Mouse (Mus musculus): Measurements from ENCODE around the gene Nme8. TPM values are rescaled to one million over a fixed set of nuclear protein-coding genes. Genes with fewer than 3 reads are reported as not detected.

Gene Nme8
- total and polyA plus RNA-seq, 3 experiments: not detected

DNA sequence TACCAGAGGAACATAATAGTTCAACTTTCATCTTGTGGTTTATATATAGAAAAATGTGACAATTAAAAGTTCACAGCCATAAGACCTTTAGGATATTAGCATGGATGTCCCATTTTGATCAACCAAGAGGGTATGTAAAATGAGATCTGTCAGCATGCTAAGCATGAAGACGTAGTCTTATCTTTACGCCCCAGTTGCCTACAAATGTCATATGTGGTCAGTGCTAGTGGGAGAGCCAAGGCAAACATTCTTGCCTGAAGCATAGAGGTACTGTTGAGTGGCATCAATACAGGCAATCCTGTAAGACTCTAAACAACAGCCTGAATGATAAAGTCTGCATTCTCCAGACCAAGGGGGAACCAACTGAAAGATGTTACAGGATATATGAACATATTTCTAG is 45.2 kb downstream of the Nme8 start:
- in situ Hi-C loops (cut with MboI; ENCODE audit: low pct_ligation_motif_present, low pct_unique_long_range_greater_than_20kb, low sequenced_read_pairs) (no loop called here), dilution Hi-C loops (cut with MboI; ENCODE audit: extremely low pct_ligation_motif_present, extremely low pct_unique_long_range_greater_than_20kb, low sequenced_read_pairs) (no loop called here)
- no peak overlapping the region for H3K9ac ChIP-seq (ENCODE audit: insufficient read depth, low read depth)
- no peak overlapping the region for H3K4me2 ChIP-seq (ENCODE audit: insufficient read depth, low read depth, poor library complexity, severe bottlenecking)
- TF ChIP-seq JUND (conservative IDR thresholded peaks at IDR 0.05; ENCODE audit: low read depth, low read length) (no peak), POLR2AphosphoS2 (IDR thresholded peaks at IDR 0.05; ENCODE audit: low read depth, low read length) (no peak), MYC (IDR thresholded peaks at IDR 0.05; ENCODE audit: low read depth, low read length) (no peak), POLR2A (IDR thresholded peaks at IDR 0.05; ENCODE audit: low read depth, low read length) (no peak), ZKSCAN1 (IDR thresholded peaks at IDR 0.05; ENCODE audit: borderline replicate concordance, low read depth, low read length) (no peak), E2F4 (IDR thresholded peaks at IDR 0.05; ENCODE audit: insufficient replicate concordance, low read depth, low read length) (no peak), ELF1 (IDR thresholded peaks at IDR 0.05; ENCODE audit: low read depth, low read length) (no peak), EP300 (IDR thresholded peaks at IDR 0.05; ENCODE audit: low read length) (no peak), JUN (IDR thresholded peaks at IDR 0.05; ENCODE audit: insufficient read depth, low read depth, low read length) (no peak), UBTF (IDR thresholded peaks at IDR 0.05; ENCODE audit: low read depth, low read length) (no peak), USF2 (conservative IDR thresholded peaks at IDR 0.05; ENCODE audit: low read depth, low read length) (no peak), SIN3A (IDR thresholded peaks at IDR 0.05; ENCODE audit: low read length) (no peak)
- no peaks in the 10 kb centered on the region for H3K4me1 ChIP-seq (ENCODE audit: control insufficient read depth in 1 of 2, insufficient read depth in 2 of 2)
- H3K36me3 ChIP-seq (replicated peaks in 1 of 2; ENCODE audit: control insufficient read depth in 1 of 2, insufficient read depth in 1 of 2, low read length in 1 of 2): no peaks in the 10 kb centered on the region
- H3K27me3 ChIP-seq (replicated peaks): no peaks in the 10 kb centered on the region
- DNase-seq (ENCODE audit: extremely low read depth): no peak
- no peak overlapping the region for H3K4me3 ChIP-seq (replicated peaks in 1 of 3; ENCODE audit: low read depth in 2 of 3, low read length in 2 of 3, poor library complexity in 1 of 3)
- no peaks in the 10 kb centered on the region for H3K79me2 ChIP-seq (replicated peaks; ENCODE audit: control insufficient read depth, extremely low read depth, insufficient read depth, poor library complexity, severe bottlenecking)
- no peak overlapping the region for H3K27ac ChIP-seq (ENCODE audit: insufficient read depth, low read depth)
- no peaks in the 10 kb centered on the region for H3K9me3 ChIP-seq (replicated peaks; ENCODE audit: low read length)

DNA sequence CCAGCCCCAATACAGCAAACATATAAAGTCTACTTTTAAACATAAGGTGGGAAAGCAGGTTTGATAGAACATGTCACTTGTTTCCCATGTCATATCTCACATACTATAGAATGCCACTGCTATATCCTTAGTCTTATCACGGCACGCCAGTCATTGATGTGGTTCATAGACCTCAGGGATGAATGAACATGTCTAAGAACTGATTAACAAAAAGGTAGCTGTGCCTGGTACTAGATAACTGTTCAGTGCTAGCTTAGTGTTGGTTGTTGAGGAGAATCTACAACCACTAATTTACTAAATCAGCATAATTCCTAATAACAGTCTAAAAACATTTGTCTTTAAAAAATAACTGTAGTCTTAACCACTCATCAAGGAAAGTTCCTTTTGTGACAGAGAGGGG is 47.8 kb downstream of the Nme8 start:
- no peaks in the 10 kb centered on the region for H3K9me3 ChIP-seq (replicated peaks; ENCODE audit: low read length)
- TF ChIP-seq TBP (conservative IDR thresholded peaks at IDR 0.05; ENCODE audit: low read depth, low read length) (no peak), JUND (conservative IDR thresholded peaks at IDR 0.05; ENCODE audit: low read depth, low read length) (no peak)
- in situ Hi-C loops (cut with MboI; ENCODE audit: low pct_ligation_motif_present, low pct_unique_long_range_greater_than_20kb, low sequenced_read_pairs) (loop anchor here (25.0 kb wide), 1 partner anchor 488 kb away; no protein-coding TSS in a partner anchor), dilution Hi-C loops (cut with MboI; ENCODE audit: extremely low pct_ligation_motif_present, extremely low pct_unique_long_range_greater_than_20kb, low sequenced_read_pairs) (no loop called here)
- no peaks in the 10 kb centered on the region for H3K79me2 ChIP-seq (replicated peaks; ENCODE audit: control insufficient read depth, extremely low read depth, insufficient read depth, poor library complexity, severe bottlenecking)
- H3K4me3 ChIP-seq (replicated peaks in 1 of 3; ENCODE audit: low read depth in 2 of 3, low read length in 2 of 3, poor library complexity in 1 of 3): no peak overlapping the region
- H3K27me3 ChIP-seq (replicated peaks): no peaks in the 10 kb centered on the region
- H3K27ac ChIP-seq (ENCODE audit: insufficient read depth, low read depth): no peak overlapping the region
- no peaks in the 10 kb centered on the region for H3K4me1 ChIP-seq (ENCODE audit: control insufficient read depth in 1 of 2, insufficient read depth in 2 of 2)
- no peak for DNase-seq (ENCODE audit: extremely low read depth)
- no peak overlapping the region for H3K4me2 ChIP-seq (ENCODE audit: insufficient read depth, low read depth, poor library complexity, severe bottlenecking)
- H3K36me3 ChIP-seq (replicated peaks in 1 of 2; ENCODE audit: control insufficient read depth in 1 of 2, insufficient read depth in 1 of 2, low read length in 1 of 2): no peaks in the 10 kb centered on the region
- H3K9ac ChIP-seq (ENCODE audit: insufficient read depth, low read depth): no peak overlapping the region

- dilution Hi-C loops (cut with MboI; ENCODE audit: extremely low pct_ligation_motif_present, extremely low pct_unique_long_range_greater_than_20kb, low sequenced_read_pairs) (no loop called here), in situ Hi-C loops (cut with MboI; ENCODE audit: low pct_ligation_motif_present, low pct_unique_long_range_greater_than_20kb, low sequenced_read_pairs) (loop anchor here (25.0 kb wide), 1 partner anchor 482 kb away; no protein-coding TSS in a partner anchor)
- TF ChIP-seq TBP (conservative IDR thresholded peaks at IDR 0.05; ENCODE audit: low read depth, low read length): no peak
- peak in 1 of 2 experiments; percentile 55; a peak in 2 of 4 replicates for TF ChIP-seq CTCF (conservative IDR thresholded peaks at IDR 0.05 in 1 of 2, IDR thresholded peaks at IDR 0.05 in 1 of 2; ENCODE audit: low read depth in 2 of 2, low read length in 2 of 2)
- TF ChIP-seq RAD21 (IDR thresholded peaks at IDR 0.05; ENCODE audit: low read depth, low read length): peak; percentile 43
- TF ChIP-seq SMC3 (IDR thresholded peaks at IDR 0.05; ENCODE audit: low read depth, low read length): peak; percentile 50
- TF ChIP-seq CHD2 (IDR thresholded peaks at IDR 0.05; ENCODE audit: low read length): no peak
- Histone ChIP-seq H3K27ac (ENCODE audit: insufficient read depth, low read depth) (no peak overlapping the region), H3K27me3 (replicated peaks) (no peaks in the 10 kb centered on the region), H3K79me2 (replicated peaks; ENCODE audit: control insufficient read depth, extremely low read depth, insufficient read depth, poor library complexity, severe bottlenecking) (no peaks in the 10 kb centered on the region), H3K9ac (ENCODE audit: insufficient read depth, low read depth) (no peak overlapping the region), H3K36me3 (replicated peaks in 1 of 2; ENCODE audit: control insufficient read depth in 1 of 2, insufficient read depth in 1 of 2, low read length in 1 of 2) (no peaks in the 10 kb centered on the region), H3K4me3 (replicated peaks in 1 of 3; ENCODE audit: low read depth in 2 of 3, low read length in 2 of 3, poor library complexity in 1 of 3) (no peak overlapping the region), H3K9me3 (replicated peaks; ENCODE audit: low read length) (no peaks in the 10 kb centered on the region), H3K4me1 (ENCODE audit: control insufficient read depth in 1 of 2, insufficient read depth in 2 of 2) (no peaks in the 10 kb centered on the region), H3K4me2 (ENCODE audit: insufficient read depth, low read depth, poor library complexity, severe bottlenecking) (no peak overlapping the region)
- no peak for DNase-seq (ENCODE audit: extremely low read depth)
Observed at GRCm38 (mm10) chr13:19644225-19644624, 53.4 kb downstream of the Nme8 start.
